Mouse (Mus musculus) layer of hippocampus, postnatal 36 days (tissue): ENCODE measurements at regions not wholly inside any gene's neighbourhood (a gene's known extent, or its start where the extent isn't known, plus 50 kb on each side); places are given as distances from the start of the nearest gene placed in this dataset.

ENCODE experiments used
- DNase-seq, 2 experiments: peaks; one replicate each; pipeline ENCODE4 v3.0.0; 2022

- no peak for DNase-seq
Measured at GRCm38 (mm10) chr8:75353786-75354185, 52.6 kb downstream of the Gm10358 start.

- no peak for DNase-seq
Measured at GRCm38 (mm10) chr8:75350141-75350540, 56.2 kb downstream of the Gm10358 start.

GRCm38 (mm10) chr8:75348047-75348446 is 58.3 kb downstream of the Gm10358 start:
- no peak for DNase-seq

GRCm38 (mm10) chr8:75320614-75321013 is 85.8 kb downstream of the Gm10358 start:
- DNase-seq, result no peak

- no peak for DNase-seq
Measured at GRCm38 (mm10) chr8:75318526-75318925, 87.9 kb downstream of the Gm10358 start.

- DNase-seq, result peak; percentile 7 to 37
Measured at GRCm38 (mm10) chr8:75315886-75316285, 90.5 kb downstream of the Gm10358 start.

- no peak for DNase-seq
Measured at GRCm38 (mm10) chr8:75309463-75309862, 95.7 kb downstream of the Rasd2 start.

- no peak for DNase-seq
Measured at GRCm38 (mm10) chr8:75291921-75292320, 78.2 kb downstream of the Rasd2 start.

GRCm38 (mm10) chr8:75289933-75290332 is 76.2 kb downstream of the Rasd2 start:
- no peak for DNase-seq
